Mouse (Mus musculus): Measurements from ENCODE around the gene Cabin1. TPM values are rescaled to one million over a fixed set of nuclear protein-coding genes. Genes with fewer than 3 reads are reported as not detected.

Gene Cabin1
- total RNA-seq, 1 experiment = 59.0 TPM

DNA sequence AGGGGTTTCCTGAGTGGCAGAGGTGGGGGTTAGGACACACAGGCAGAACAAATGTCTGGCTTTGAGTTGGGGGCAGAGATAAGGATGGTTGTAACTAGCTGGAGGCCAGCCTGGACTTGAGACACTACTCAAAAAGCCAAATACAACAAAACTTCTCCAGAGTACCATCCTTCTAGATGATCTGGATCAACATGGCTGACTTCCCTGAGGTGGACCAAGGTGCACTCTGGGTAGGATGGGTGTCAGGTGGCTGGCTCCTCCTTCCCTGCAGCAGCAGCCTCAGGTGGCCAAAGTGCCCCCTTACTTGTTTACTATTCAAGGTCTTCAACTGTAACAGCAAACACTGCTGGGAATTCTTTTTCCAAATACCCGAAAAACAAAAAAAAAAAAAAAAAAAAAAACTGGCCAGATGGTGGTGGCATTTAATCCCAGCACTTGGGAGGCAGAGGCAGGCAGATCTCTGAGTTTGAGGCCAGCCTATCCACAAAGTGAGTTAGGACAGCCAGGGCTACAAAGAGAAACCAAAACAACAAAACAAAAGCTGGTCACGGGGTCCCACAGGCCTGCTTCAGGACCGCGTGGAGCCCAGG lies 114.6 kb downstream of the Cabin1 start:
- TF ChIP-seq CHD2 (IDR thresholded peaks at IDR 0.05; ENCODE audit: low read depth, low read length) (no peak), ZNF384 (IDR thresholded peaks at IDR 0.05; ENCODE audit: low read depth, low read length) (peak; percentile 94)
- in situ Hi-C loops (cut with MboI; ENCODE audit: low sequenced_read_pairs in 2 of 2, unreplicated experiment in 2 of 2) = no loop called here
- peaks cover 43% of the 10 kb centered on the region for H3K36me3 ChIP-seq (ENCODE audit: control insufficient read depth, insufficient read depth, low read length, poor library complexity, severe bottlenecking)
- no peaks in the 10 kb centered on the region for H3K9me3 ChIP-seq (ENCODE audit: control insufficient read depth, insufficient read depth, low read depth, low read length)
- no peak for DNase-seq (ENCODE audit: low read depth, low spot score)
- H3K4me1 ChIP-seq (ENCODE audit: control insufficient read depth in 2 of 2, insufficient read depth in 2 of 2, low read length in 2 of 2, poor library complexity in 1 of 2) = peaks cover 20 to 37% of the 10 kb centered on the region in 2 experiments
- peak overlapping the region in 1 of 2 experiments; percentile 10; a peak in 2 of 4 replicates for H3K4me3 ChIP-seq (ENCODE audit: insufficient read depth in 1 of 2, low read depth in 1 of 2, low read length in 2 of 2, poor library complexity in 1 of 2, severe bottlenecking in 1 of 2)
- peak overlapping the region; percentile 65 for H3K9ac ChIP-seq (ENCODE audit: insufficient read depth, low read depth, low read length, poor library complexity, severe bottlenecking)
- peak overlapping the region; percentile 99 for H3K27ac ChIP-seq (ENCODE audit: insufficient read depth, low read depth, low read length, poor library complexity, severe bottlenecking)

DNA sequence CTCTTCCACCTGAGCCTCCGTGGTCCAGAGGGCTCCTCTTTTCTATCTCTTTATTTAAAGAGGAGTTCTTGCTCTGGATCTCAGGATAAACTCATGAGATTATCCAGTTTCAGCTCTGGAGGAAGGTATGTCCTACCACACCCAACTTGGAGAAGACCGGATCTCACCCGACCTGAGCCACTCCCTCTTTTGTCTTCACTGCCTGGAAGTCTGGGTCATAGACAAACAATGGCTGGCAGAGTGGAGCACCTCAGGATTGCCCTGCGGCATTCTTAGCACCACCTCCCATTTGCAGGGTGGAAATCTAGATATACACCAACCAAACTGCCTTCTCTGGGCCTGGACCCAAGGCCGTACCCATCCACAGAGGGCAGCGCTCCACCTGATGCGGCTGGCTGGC lies 115.1 kb downstream of the Cabin1 start:
- in situ Hi-C loops (cut with MboI; ENCODE audit: low sequenced_read_pairs in 2 of 2, unreplicated experiment in 2 of 2) = no loop called here
- peak overlapping the region; percentile 99 for H3K27ac ChIP-seq (ENCODE audit: insufficient read depth, low read depth, low read length, poor library complexity, severe bottlenecking)
- peak; percentile 71 for DNase-seq (ENCODE audit: low read depth, low spot score)
- H3K36me3 ChIP-seq (ENCODE audit: control insufficient read depth, insufficient read depth, low read length, poor library complexity, severe bottlenecking) = peaks cover 43% of the 10 kb centered on the region
- no peak for TF ChIP-seq ZNF384 (IDR thresholded peaks at IDR 0.05; ENCODE audit: low read depth, low read length)
- TF ChIP-seq HCFC1 (IDR thresholded peaks at IDR 0.05; ENCODE audit: borderline replicate concordance, insufficient read depth, low read length) = no peak
- no peak for TF ChIP-seq MAFK (IDR thresholded peaks at IDR 0.05; ENCODE audit: insufficient read depth, low read depth, low read length)
- no peak for TF ChIP-seq ZC3H11A (IDR thresholded peaks at IDR 0.05; ENCODE audit: borderline replicate concordance, low read depth, low read length)
- no peak; the same call in 1 of the 2 replicates for TF ChIP-seq CHD2 (IDR thresholded peaks at IDR 0.05; ENCODE audit: low read depth, low read length)
- H3K4me1 ChIP-seq (ENCODE audit: control insufficient read depth in 2 of 2, insufficient read depth in 2 of 2, low read length in 2 of 2, poor library complexity in 1 of 2) = peaks cover 20 to 41% of the 10 kb centered on the region in 2 experiments
- H3K4me3 ChIP-seq (ENCODE audit: insufficient read depth in 1 of 2, low read depth in 1 of 2, low read length in 2 of 2, poor library complexity in 1 of 2, severe bottlenecking in 1 of 2) = peak overlapping the region; percentile 10 to 22; a peak in 3 of 4 replicates
- H3K9ac ChIP-seq (ENCODE audit: insufficient read depth, low read depth, low read length, poor library complexity, severe bottlenecking) = peak overlapping the region; percentile 65
- H3K9me3 ChIP-seq (ENCODE audit: control insufficient read depth, insufficient read depth, low read depth, low read length) = no peaks in the 10 kb centered on the region

DNA sequence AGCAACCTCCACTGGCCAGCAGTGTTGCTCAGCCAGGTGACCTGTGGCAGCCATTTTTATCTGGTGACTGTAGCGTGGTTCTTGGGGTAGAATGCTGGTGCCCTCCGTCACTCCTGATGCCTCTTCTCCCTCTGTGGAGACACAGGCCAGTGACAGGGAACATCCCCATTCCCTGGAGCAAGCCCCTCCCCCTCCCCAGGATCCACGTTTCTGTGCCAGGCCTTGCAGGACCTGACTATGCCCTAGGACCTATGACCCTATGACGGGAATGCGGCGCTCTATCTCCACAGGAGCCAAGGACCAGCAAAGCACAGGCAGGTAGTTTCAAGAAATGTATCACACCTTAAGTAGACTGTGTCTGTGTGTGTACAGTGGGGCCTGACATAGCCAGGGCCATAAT lies 116.0 kb downstream of the Cabin1 start:
- in situ Hi-C loops (cut with MboI; ENCODE audit: low sequenced_read_pairs in 2 of 2, unreplicated experiment in 2 of 2) = no loop called here
- TF ChIP-seq CHD2 (IDR thresholded peaks at IDR 0.05; ENCODE audit: low read depth, low read length) = no peak
- TF ChIP-seq MAFK (IDR thresholded peaks at IDR 0.05; ENCODE audit: insufficient read depth, low read depth, low read length) = no peak
- no peak for TF ChIP-seq ZC3H11A (IDR thresholded peaks at IDR 0.05; ENCODE audit: borderline replicate concordance, low read depth, low read length)
- no peak for TF ChIP-seq ZNF384 (IDR thresholded peaks at IDR 0.05; ENCODE audit: low read depth, low read length)
- TF ChIP-seq HCFC1 (IDR thresholded peaks at IDR 0.05; ENCODE audit: borderline replicate concordance, insufficient read depth, low read length) = no peak
- Histone ChIP-seq H3K4me3 (ENCODE audit: insufficient read depth in 1 of 2, low read depth in 1 of 2, low read length in 2 of 2, poor library complexity in 1 of 2, severe bottlenecking in 1 of 2) (peak overlapping the region; percentile 0 to 26; a peak in 3 of 4 replicates), H3K9me3 (ENCODE audit: control insufficient read depth, insufficient read depth, low read depth, low read length) (no peaks in the 10 kb centered on the region), H3K27ac (ENCODE audit: insufficient read depth, low read depth, low read length, poor library complexity, severe bottlenecking) (peak overlapping the region; percentile 99), H3K36me3 (ENCODE audit: control insufficient read depth, insufficient read depth, low read length, poor library complexity, severe bottlenecking) (peaks cover 38% of the 10 kb centered on the region), H3K9ac (ENCODE audit: insufficient read depth, low read depth, low read length, poor library complexity, severe bottlenecking) (peak overlapping the region; percentile 42; the same call in 1 of the 2 replicates), H3K4me1 (ENCODE audit: control insufficient read depth in 2 of 2, insufficient read depth in 2 of 2, low read length in 2 of 2, poor library complexity in 1 of 2) (peaks cover 20 to 44% of the 10 kb centered on the region in 2 experiments)
- DNase-seq (ENCODE audit: low read depth, low spot score) = no peak

DNA sequence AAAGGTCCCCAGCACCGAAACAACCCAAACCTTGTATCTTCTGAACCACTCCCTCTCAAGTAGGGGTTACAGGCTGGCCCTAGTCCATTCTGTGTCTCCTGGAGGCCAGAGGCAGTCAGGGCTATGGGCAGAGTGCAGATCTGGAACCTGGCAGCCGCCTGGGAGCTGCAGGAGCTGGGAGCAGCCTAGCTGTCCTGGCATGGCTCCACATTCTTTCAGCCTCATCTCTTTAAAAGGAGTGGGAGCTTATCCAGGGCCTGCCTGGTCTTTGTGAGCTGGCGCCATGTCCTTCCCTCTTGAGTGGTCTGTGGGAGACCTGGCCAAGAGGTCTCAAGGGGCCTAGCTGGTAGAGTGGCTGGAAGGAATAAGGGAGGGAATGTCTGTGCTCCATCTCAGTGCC lies 116.8 kb downstream of the Cabin1 start:
- in situ Hi-C loops (cut with MboI; ENCODE audit: low sequenced_read_pairs in 2 of 2, unreplicated experiment in 2 of 2) = no loop called here
- Histone ChIP-seq H3K36me3 (ENCODE audit: control insufficient read depth, insufficient read depth, low read length, poor library complexity, severe bottlenecking) (peaks cover 31% of the 10 kb centered on the region), H3K4me1 (ENCODE audit: control insufficient read depth in 2 of 2, insufficient read depth in 2 of 2, low read length in 2 of 2, poor library complexity in 1 of 2) (peaks cover 20 to 52% of the 10 kb centered on the region in 2 experiments), H3K4me3 (ENCODE audit: insufficient read depth in 1 of 2, low read depth in 1 of 2, low read length in 2 of 2, poor library complexity in 1 of 2, severe bottlenecking in 1 of 2) (no peak overlapping the region), H3K9ac (ENCODE audit: insufficient read depth, low read depth, low read length, poor library complexity, severe bottlenecking) (no peak overlapping the region), H3K9me3 (ENCODE audit: control insufficient read depth, insufficient read depth, low read depth, low read length) (no peaks in the 10 kb centered on the region), H3K27ac (ENCODE audit: insufficient read depth, low read depth, low read length, poor library complexity, severe bottlenecking) (no peak overlapping the region)
- DNase-seq (ENCODE audit: low read depth, low spot score) = no peak
- TF ChIP-seq ZC3H11A (IDR thresholded peaks at IDR 0.05; ENCODE audit: borderline replicate concordance, low read depth, low read length) (no peak), MAFK (IDR thresholded peaks at IDR 0.05; ENCODE audit: insufficient read depth, low read depth, low read length) (no peak), CHD2 (IDR thresholded peaks at IDR 0.05; ENCODE audit: low read depth, low read length) (no peak), ZNF384 (IDR thresholded peaks at IDR 0.05; ENCODE audit: low read depth, low read length) (no peak), HCFC1 (IDR thresholded peaks at IDR 0.05; ENCODE audit: borderline replicate concordance, insufficient read depth, low read length) (no peak)
